Mouse (Mus musculus): ENCODE measurements at regions not wholly inside any gene's neighbourhood (a gene's known extent, or its start where the extent isn't known, plus 50 kb on each side); places are given as distances from the start of the nearest gene placed in this dataset.

- peak; percentile 14 for DNase-seq
- 34% methylated on average over 11 of the region's 11 CpGs for WGBS
- TF ChIP-seq CTCF (IDR thresholded peaks at IDR 0.05; ENCODE audit: insufficient read depth, low read length) (no peak), POLR2A (IDR thresholded peaks at IDR 0.05; ENCODE audit: borderline replicate concordance, extremely low read depth, low read depth, low read length) (no peak)
- Histone ChIP-seq H3K4me3 (replicated peaks; ENCODE audit: extremely low read depth, low read depth, low read length) (no peak overlapping the region), H3K4me1 (ENCODE audit: control insufficient read depth, insufficient read depth, low read length) (0 out of 2 replicates have a peak, but pooled peaks cover 4% of the 10 kb centered on the region)
Observed at GRCm38 (mm10) chr4:81764026-81764867, 321.6 kb upstream of the Mpdz start.

GRCm38 (mm10) chr4:81763311-81764025 is 320.9 kb upstream of the Mpdz start:
- DNase-seq: no peak
- 0 out of 2 replicates have a peak, but pooled peaks cover 4% of the 10 kb centered on the region for H3K4me1 ChIP-seq (ENCODE audit: control insufficient read depth, insufficient read depth, low read length)
- no peak overlapping the region for H3K4me3 ChIP-seq (replicated peaks; ENCODE audit: extremely low read depth, low read depth, low read length)
- 53% methylated on average over 10 of the region's 10 CpGs for WGBS
- TF ChIP-seq CTCF (IDR thresholded peaks at IDR 0.05; ENCODE audit: insufficient read depth, low read length) (no peak), POLR2A (IDR thresholded peaks at IDR 0.05; ENCODE audit: borderline replicate concordance, extremely low read depth, low read depth, low read length) (no peak)

GRCm38 (mm10) chr4:81762592-81763229 is 320.1 kb upstream of the Mpdz start:
- no peak for DNase-seq
- no peak for TF ChIP-seq CTCF (IDR thresholded peaks at IDR 0.05; ENCODE audit: insufficient read depth, low read length)
- no peak for TF ChIP-seq POLR2A (IDR thresholded peaks at IDR 0.05; ENCODE audit: borderline replicate concordance, extremely low read depth, low read depth, low read length)
- H3K4me3 ChIP-seq (replicated peaks; ENCODE audit: extremely low read depth, low read depth, low read length): no peak overlapping the region
- WGBS: 44% methylated on average over 11 of the region's 11 CpGs
- 0 out of 2 replicates have a peak, but pooled peaks cover 4% of the 10 kb centered on the region for H3K4me1 ChIP-seq (ENCODE audit: control insufficient read depth, insufficient read depth, low read length)

GRCm38 (mm10) chr4:81757905-81758304 is 315.3 kb upstream of the Mpdz start:
- H3K4me3 ChIP-seq (replicated peaks; ENCODE audit: extremely low read depth, low read depth, low read length): no peak overlapping the region
- no peaks in the 10 kb centered on the region for H3K4me1 ChIP-seq (ENCODE audit: control insufficient read depth, insufficient read depth, low read length)
- TF ChIP-seq POLR2A (IDR thresholded peaks at IDR 0.05; ENCODE audit: borderline replicate concordance, extremely low read depth, low read depth, low read length): no peak
- TF ChIP-seq CTCF (IDR thresholded peaks at IDR 0.05; ENCODE audit: insufficient read depth, low read length): no peak
- 40% methylated on average over 1 of the region's 1 CpGs for WGBS
- DNase-seq: no peak

- DNase-seq: peak; percentile 23
- no peak for TF ChIP-seq CTCF (IDR thresholded peaks at IDR 0.05; ENCODE audit: insufficient read depth, low read length)
- TF ChIP-seq POLR2A (IDR thresholded peaks at IDR 0.05; ENCODE audit: borderline replicate concordance, extremely low read depth, low read depth, low read length): no peak
- no peak overlapping the region for H3K4me3 ChIP-seq (replicated peaks; ENCODE audit: extremely low read depth, low read depth, low read length)
- 25% methylated on average over 18 of the region's 18 CpGs for WGBS
- H3K4me1 ChIP-seq (ENCODE audit: control insufficient read depth, insufficient read depth, low read length): peaks cover 9% of the 10 kb centered on the region; the same call in 1 of the 2 replicates
Observed at GRCm38 (mm10) chr4:81744629-81745509, 302.3 kb upstream of the Mpdz start.

- DNase-seq: no peak
Observed at GRCm38 (mm10) chr4:81743978-81744628, 301.5 kb upstream of the Mpdz start.

GRCm38 (mm10) chr4:81742536-81743459 is 300.2 kb upstream of the Mpdz start:
- no peak for TF ChIP-seq POLR2A (IDR thresholded peaks at IDR 0.05; ENCODE audit: borderline replicate concordance, extremely low read depth, low read depth, low read length)
- TF ChIP-seq CTCF (IDR thresholded peaks at IDR 0.05; ENCODE audit: insufficient read depth, low read length): no peak
- Histone ChIP-seq H3K4me1 (ENCODE audit: control insufficient read depth, insufficient read depth, low read length) (peaks cover 9% of the 10 kb centered on the region; the same call in 1 of the 2 replicates), H3K4me3 (replicated peaks; ENCODE audit: extremely low read depth, low read depth, low read length) (no peak overlapping the region)
- 43% methylated on average over 4 of the region's 4 CpGs for WGBS
- no peak for DNase-seq

More at GRCm38 (mm10) chr4:81743978-81744628, 301.5 kb upstream of the Mpdz start:
- 64% methylated on average over 8 of the region's 8 CpGs for WGBS
- TF ChIP-seq CTCF (IDR thresholded peaks at IDR 0.05; ENCODE audit: insufficient read depth, low read length) (no peak), POLR2A (IDR thresholded peaks at IDR 0.05; ENCODE audit: borderline replicate concordance, extremely low read depth, low read depth, low read length) (no peak)
- Histone ChIP-seq H3K4me3 (replicated peaks; ENCODE audit: extremely low read depth, low read depth, low read length) (no peak overlapping the region), H3K4me1 (ENCODE audit: control insufficient read depth, insufficient read depth, low read length) (peaks cover 9% of the 10 kb centered on the region; the same call in 1 of the 2 replicates)
